9 mouse cellular contexts compared by ENCODE assay signal in genomic region chr17:83988897-83989296, GRCm38 (mm10).
DNase-seq lines count a peak whose midpoint lies in the region; ATAC-seq and TF ChIP-seq lines count a peak whose summit lies in the region.
"Had no signal": no experiment of that assay in that cellular context is flagged by ENCODE, and none has a peak within 500 bp of the region (broad histone marks: within the 10 kb centered on the region; RNA-seq: fewer than 3 reads in every experiment).

No protein-coding gene starts in this region.

- H3K4me3 ChIP-seq in forebrain, embryonic 10.5 days = no peak overlapping the region
- no peak overlapping the region for H3K4me3 ChIP-seq in forebrain, postnatal 0 days (ENCODE audit: low read depth, low read length)
- H3K4me3 ChIP-seq in layer of hippocampus, adult 2 months = no peak overlapping the region
- H3K4me3 ChIP-seq in embryonic facial prominence, embryonic 15.5 days (replicated peaks) = no peak overlapping the region
- no peak overlapping the region for H3K4me3 ChIP-seq in liver, embryonic 13.5 days (replicated peaks)
- H3K4me3 ChIP-seq: liver, embryonic 15.5 days had no signal

- no peaks in the 10 kb centered on the region for H3K9me3 ChIP-seq in forebrain, embryonic 10.5 days
- no peaks in the 10 kb centered on the region for H3K9me3 ChIP-seq in forebrain, postnatal 0 days (ENCODE audit: low read length)
- H3K9me3 ChIP-seq in embryonic facial prominence, embryonic 15.5 days (replicated peaks) = no peaks in the 10 kb centered on the region
- H3K9me3 ChIP-seq in liver, embryonic 13.5 days (replicated peaks) = no peaks in the 10 kb centered on the region
- H3K9me3 ChIP-seq: liver, embryonic 15.5 days had no signal

- H3K9ac ChIP-seq in forebrain, postnatal 0 days = no peak overlapping the region
- H3K9ac ChIP-seq in embryonic facial prominence, embryonic 15.5 days = no peak overlapping the region
- H3K9ac ChIP-seq in liver, embryonic 13.5 days = no peak overlapping the region
- H3K9ac ChIP-seq: liver, embryonic 15.5 days had no signal

- 29% methylated on average over 6 of the region's 6 CpGs for WGBS in forebrain, embryonic 10.5 days
- 34% methylated on average over 6 of the region's 6 CpGs for WGBS in forebrain, postnatal 0 days
- WGBS in embryonic facial prominence, embryonic 15.5 days = 45% methylated on average over 6 of the region's 6 CpGs
- 46% methylated on average over 6 of the region's 6 CpGs for WGBS in liver, embryonic 13.5 days (ENCODE audit: insufficient replicate concordance)

- peak overlapping the region; percentile 54 for H3K27ac ChIP-seq in forebrain, embryonic 10.5 days
- no peak overlapping the region for H3K27ac ChIP-seq in forebrain, postnatal 0 days (ENCODE audit: low read depth, low read length)
- H3K27ac ChIP-seq in layer of hippocampus, adult 2 months = peak overlapping the region; percentile 46; the same call in 1 of the 2 replicates
- peak overlapping the region; percentile 91 for H3K27ac ChIP-seq in embryonic facial prominence, embryonic 15.5 days (replicated peaks)
- peak overlapping the region; percentile 70 for H3K27ac ChIP-seq in liver, embryonic 13.5 days

- no peak for DNase-seq in forebrain, embryonic 10.5 days (ENCODE audit: extremely low spot score, low spot score)
- DNase-seq in forebrain, postnatal 0 days = no peak
- DNase-seq in layer of hippocampus, adult 2 months (ENCODE audit: low spot score in 2 of 2) = no peak
- no peak for DNase-seq in layer of hippocampus, postnatal 25 days (ENCODE audit: extremely low spot score in 1 of 2, low spot score in 1 of 2)
- DNase-seq in liver, embryonic 13.5 days = no peak
- no peak for DNase-seq in gastrocnemius, postnatal 14 days
- no peak for DNase-seq in cerebellum, adult 11 months

- H3K4me1 ChIP-seq in forebrain, embryonic 10.5 days = peaks cover 55% of the 10 kb centered on the region
- 0 out of 2 replicates have a peak, but pooled peaks cover 4% of the 10 kb centered on the region for H3K4me1 ChIP-seq in forebrain, postnatal 0 days (ENCODE audit: insufficient read depth)
- H3K4me1 ChIP-seq in embryonic facial prominence, embryonic 15.5 days = peaks cover 73% of the 10 kb centered on the region
- H3K4me1 ChIP-seq in liver, embryonic 13.5 days (replicated peaks) = peaks cover 41% of the 10 kb centered on the region

- H3K27me3 ChIP-seq in forebrain, embryonic 10.5 days (ENCODE audit: poor library complexity, severe bottlenecking) = no peaks in the 10 kb centered on the region
- no peaks in the 10 kb centered on the region for H3K27me3 ChIP-seq in forebrain, postnatal 0 days (ENCODE audit: insufficient read depth, low read length)
- H3K27me3 ChIP-seq in embryonic facial prominence, embryonic 15.5 days = no peaks in the 10 kb centered on the region
- H3K27me3 ChIP-seq in liver, embryonic 13.5 days = no peaks in the 10 kb centered on the region
- H3K27me3 ChIP-seq: liver, embryonic 15.5 days had no signal

- ATAC-seq in forebrain, postnatal 0 days = no peak
- no peak for ATAC-seq in embryonic facial prominence, embryonic 15.5 days (ENCODE audit: insufficient number of reproducible peaks, low FRiP score, low TSS enrichment, low read depth)
- no peak for ATAC-seq in liver, embryonic 13.5 days (ENCODE audit: low read depth)

- H3K36me3 ChIP-seq in forebrain, embryonic 10.5 days (replicated peaks) = no peaks in the 10 kb centered on the region
- H3K36me3 ChIP-seq in forebrain, postnatal 0 days (ENCODE audit: insufficient read depth) = no peaks in the 10 kb centered on the region
- no peaks in the 10 kb centered on the region for H3K36me3 ChIP-seq in embryonic facial prominence, embryonic 15.5 days
- no peaks in the 10 kb centered on the region for H3K36me3 ChIP-seq in liver, embryonic 13.5 days
- H3K36me3 ChIP-seq: liver, embryonic 15.5 days had no signal

- no peak for TF ChIP-seq CTCF in forebrain, postnatal 0 days (IDR thresholded peaks at IDR 0.05; ENCODE audit: low read depth)
- TF ChIP-seq CTCF in layer of hippocampus, adult 2 months (conservative IDR thresholded peaks at IDR 0.05) = no peak

- no peak overlapping the region for H3K4me2 ChIP-seq in forebrain, postnatal 0 days (ENCODE audit: low read depth)
- no peak overlapping the region for H3K4me2 ChIP-seq in embryonic facial prominence, embryonic 15.5 days (replicated peaks)
- no peak overlapping the region for H3K4me2 ChIP-seq in liver, embryonic 13.5 days
- H3K4me2 ChIP-seq: liver, embryonic 15.5 days had no signal

- intact Hi-C loops in gastrocnemius, postnatal 14 days (cut with DNase I; ENCODE audit: low total_unique reads) = no loop called here
